Mouse (Mus musculus) brain, embryonic 14.5 days (tissue): Measurements from ENCODE around the gene Enpp4. TPM values are rescaled to one million over a fixed set of nuclear protein-coding genes. Genes with fewer than 3 reads are reported as not detected.

Experiments
- DNase-seq: peaks from one replicate; pipeline ENCODE4 v3.0.0-alpha.2; 2011; ENCODE audit warnings: low read depth
- CTCF ChIP-seq: fragments of 200-500 bp; IDR thresholded peaks from 2 replicates; pipeline ENCODE4 v1.5.1; 2012; ENCODE audit warnings: inconsistent platforms, mild to moderate bottlenecking, moderate library complexity, borderline replicate concordance; ENCODE audit not compliant: insufficient read depth, insufficient read length; ENCODE audit errors: extremely low read depth
- POLR2A ChIP-seq: fragments of 200-500 bp; IDR thresholded peaks from 2 replicates; pipeline ENCODE4 v1.6.1; 2012; ENCODE audit warnings: mild to moderate bottlenecking, inconsistent platforms, borderline replicate concordance; ENCODE audit not compliant: poor library complexity, insufficient read depth, insufficient read length, severe bottlenecking; ENCODE audit errors: extremely low read depth
- polyA plus RNA-seq: library from polyadenylated mRNA; depleted of rRNA; stranded (reverse); fragments of >200 nt; gene quantifications from 2 replicates; pipeline ENCODE4 v1.2.3, GENCODE M21; 2012

Gene Enpp4
- polyA plus RNA-seq, 1 experiment: 3.7 TPM

DNA sequence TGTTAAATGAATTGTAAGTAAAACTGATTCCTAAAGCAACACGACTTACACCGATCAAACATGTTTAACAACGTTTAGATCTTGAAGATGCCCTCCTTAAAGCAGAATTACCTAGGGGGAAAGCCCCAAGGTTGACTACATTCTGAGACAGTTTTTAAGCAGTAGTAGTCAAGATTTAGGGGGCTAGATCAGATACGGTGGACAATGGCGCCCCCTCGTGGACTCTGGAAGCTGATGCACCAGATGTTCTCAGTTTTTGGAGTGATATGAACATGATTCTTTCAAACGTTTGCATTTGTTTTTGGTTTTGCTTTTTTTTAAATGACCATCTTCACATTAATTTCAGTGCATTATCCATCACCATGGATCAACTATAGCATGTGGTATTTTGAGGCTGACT lies 24.8 kb upstream of the Enpp4 start:
- peak; percentile 85 for DNase-seq
- peak; percentile 80; the same call in 1 of the 2 replicates for TF ChIP-seq CTCF
- no peak for TF ChIP-seq POLR2A

DNA sequence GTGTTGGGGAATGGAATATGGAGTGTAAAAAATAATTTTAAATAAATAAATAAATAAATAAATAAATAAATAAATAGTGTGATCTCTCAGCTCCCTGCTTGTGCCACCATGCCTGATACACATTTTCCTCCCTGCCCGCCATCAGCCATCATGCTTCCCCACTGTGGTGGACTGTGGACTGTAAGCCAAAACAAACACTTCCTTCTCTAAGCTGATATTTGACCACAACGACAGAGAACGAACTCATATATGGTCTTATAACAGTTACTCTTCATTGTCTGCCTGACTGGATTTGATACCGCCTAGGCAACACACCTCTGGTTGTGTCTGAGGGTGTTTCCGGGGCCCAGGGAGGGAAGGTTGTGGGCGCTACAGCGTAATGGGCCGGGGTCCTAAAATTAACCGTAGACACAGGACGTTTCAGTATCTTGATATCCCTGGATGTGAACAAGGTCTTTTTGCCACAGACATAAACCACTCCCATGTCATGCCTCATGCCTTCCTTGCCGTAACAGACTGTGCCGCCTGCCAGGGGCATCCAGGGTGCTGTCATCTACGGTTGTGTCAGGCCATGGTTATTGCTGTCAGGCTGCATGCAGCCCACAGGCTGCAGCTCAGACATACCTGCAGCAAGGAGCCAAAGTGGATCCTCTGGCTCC lies 23.6 kb upstream of the Enpp4 start:
- no peak for TF ChIP-seq CTCF
- TF ChIP-seq POLR2A: no peak
- no peak for DNase-seq

DNA sequence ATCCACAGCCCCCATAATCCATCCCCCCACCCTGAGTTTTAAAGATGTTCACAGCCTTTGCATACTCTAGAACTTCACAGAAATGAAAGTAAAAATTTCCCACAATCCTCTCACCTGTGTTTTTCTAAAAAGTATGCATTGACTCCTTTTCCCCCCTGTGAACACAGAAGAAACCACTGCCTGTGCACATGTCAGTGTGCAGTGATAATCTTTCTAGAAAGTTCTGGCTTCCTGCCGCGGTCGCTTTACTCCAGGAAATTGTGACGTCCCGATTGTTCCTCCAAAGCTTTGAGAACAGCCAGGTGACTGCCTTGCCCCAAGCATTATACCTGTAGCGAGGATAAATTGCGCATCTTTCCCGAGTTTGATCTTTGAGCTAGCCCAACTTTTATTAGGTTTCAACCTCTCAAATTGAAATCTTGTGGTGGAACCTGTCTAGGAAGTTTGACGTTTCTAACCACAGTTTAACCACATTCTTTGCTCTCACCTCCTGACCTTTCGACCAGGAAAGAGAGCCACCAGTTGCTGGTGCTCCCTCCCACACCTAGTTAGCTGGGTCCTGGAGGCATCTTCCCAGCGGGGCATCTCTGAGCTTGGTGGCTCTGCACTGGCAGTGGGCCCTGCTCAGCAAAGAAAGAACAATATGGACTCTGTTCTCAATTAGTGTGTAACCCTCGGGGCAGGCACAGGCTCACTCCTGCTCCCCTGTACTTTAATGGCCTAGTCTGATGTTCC lies 15.9 kb upstream of the Enpp4 start:
- TF ChIP-seq CTCF: no peak
- no peak for TF ChIP-seq POLR2A
- no peak for DNase-seq

DNA sequence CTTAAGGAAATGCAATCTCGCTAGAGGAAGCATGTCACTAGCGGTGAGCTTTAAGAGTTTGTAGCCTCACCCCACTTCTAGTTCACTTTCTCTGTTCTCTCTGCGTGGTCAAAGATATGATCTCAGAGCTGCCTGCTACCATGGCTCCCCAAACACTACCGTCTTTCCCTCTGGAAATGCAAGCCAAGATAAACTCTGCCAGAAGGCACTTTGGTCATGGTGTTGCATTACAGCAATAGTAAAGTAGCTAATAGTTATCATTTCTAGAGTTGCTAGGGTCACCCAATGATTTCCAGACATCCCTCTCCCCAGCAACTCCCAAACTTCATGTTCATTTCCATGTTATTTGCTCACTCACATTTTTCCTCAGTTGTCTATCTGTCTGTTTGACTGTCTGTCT lies 12.6 kb upstream of the Enpp4 start:
- TF ChIP-seq POLR2A: no peak
- no peak for DNase-seq

- no peak for DNase-seq
- TF ChIP-seq CTCF (no peak), POLR2A (no peak)
Measured at GRCm38 (mm10) chr17:44117721-44118120, 12.1 kb upstream of the Enpp4 start.

DNA sequence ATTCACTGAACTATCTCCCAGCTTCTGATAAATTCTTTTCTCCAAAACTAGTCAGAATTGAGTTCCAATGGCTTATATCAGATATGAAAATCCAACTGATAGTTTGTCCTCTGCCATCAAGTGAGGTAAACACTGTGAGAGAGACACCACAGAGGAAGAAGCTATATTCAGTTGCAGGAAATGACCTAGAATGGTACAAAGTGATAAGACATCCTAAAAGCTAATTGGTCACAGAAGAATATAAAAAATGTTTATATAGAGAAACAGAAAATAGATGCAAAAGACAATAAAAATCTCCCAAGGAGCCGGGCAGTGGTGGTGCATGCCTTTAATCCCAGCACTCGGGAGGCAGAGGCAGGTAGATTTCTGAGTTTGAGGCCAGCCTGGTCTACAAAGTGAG lies 11.0 kb upstream of the Enpp4 start:
- no peak for TF ChIP-seq POLR2A
- TF ChIP-seq CTCF: no peak
- no peak for DNase-seq

- no peak for DNase-seq
- TF ChIP-seq POLR2A: no peak
Measured at GRCm38 (mm10) chr17:44108331-44108730, 2.7 kb upstream of the Enpp4 start.

DNA sequence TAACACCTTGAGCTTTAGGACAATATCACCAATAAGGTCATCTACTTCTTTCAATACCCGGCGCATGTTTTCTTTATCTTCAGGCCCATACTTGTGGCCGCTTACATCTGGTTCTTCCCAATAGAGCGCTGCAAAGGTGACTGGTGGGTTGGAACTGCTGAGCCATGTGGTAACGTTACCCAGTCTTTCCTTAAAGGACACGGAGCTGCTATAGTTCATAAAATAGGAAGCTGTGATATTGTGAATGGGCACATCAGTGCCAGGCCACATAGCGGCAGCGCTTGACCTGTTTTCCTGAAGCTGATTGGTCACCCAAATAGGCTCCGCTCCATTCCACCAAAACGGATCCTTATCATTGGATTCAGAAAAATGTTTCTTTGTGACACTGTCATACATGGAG lies 3.6 kb downstream of the Enpp4 start:
- no peak for DNase-seq
- TF ChIP-seq CTCF (no peak), POLR2A (no peak)

DNA sequence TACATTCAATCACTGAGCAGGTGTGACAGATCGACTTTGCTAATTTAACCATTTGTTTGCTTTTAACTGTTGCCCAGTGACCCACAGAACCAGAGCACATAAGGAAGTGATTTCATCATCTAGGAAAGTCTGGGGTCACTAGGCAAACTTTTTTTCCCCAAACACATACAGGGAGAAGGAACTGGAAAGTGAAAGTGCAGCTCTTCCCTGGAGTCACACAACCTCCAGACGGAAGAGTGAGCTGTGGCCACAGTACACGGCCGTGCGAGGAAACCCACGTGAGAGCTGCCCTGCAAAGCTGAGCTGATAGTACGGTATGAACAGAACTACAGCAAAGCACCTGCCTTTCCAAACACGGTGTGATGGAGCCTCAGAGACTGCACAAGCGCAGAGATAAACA lies 4.7 kb downstream of the Enpp4 start:
- no peak for DNase-seq
- TF ChIP-seq CTCF (no peak), POLR2A (no peak)

GRCm38 (mm10) chr17:44100486-44100885 lies 5.1 kb downstream of the Enpp4 start:
- TF ChIP-seq POLR2A (no peak), CTCF (no peak)

DNA sequence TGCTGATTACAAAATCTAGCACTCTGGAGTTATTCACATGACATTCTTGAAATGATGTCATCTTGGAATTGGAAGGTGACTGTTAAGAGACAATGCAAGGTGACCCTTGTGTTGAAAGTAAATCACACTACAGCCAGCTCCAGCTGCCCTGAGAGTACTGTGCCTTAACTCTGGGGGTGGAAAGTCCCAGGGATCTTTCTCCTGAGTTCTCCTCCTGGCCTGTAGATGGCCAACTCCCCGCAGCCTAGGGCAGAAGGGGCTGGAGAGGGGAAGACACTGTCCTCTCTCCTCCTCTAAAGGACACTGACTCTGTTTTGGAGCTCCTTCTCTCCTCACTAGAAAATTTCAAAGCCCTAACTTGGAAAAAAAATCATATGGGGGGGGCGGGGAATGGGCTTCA lies 14.1 kb downstream of the Enpp4 start:
- DNase-seq: no peak
- TF ChIP-seq POLR2A (no peak), CTCF (0 out of 2 replicates have a peak, but pooled peaks have one; percentile 1)

More at GRCm38 (mm10) chr17:44100486-44100885, 5.1 kb downstream of the Enpp4 start:
- DNase-seq: no peak

DNA sequence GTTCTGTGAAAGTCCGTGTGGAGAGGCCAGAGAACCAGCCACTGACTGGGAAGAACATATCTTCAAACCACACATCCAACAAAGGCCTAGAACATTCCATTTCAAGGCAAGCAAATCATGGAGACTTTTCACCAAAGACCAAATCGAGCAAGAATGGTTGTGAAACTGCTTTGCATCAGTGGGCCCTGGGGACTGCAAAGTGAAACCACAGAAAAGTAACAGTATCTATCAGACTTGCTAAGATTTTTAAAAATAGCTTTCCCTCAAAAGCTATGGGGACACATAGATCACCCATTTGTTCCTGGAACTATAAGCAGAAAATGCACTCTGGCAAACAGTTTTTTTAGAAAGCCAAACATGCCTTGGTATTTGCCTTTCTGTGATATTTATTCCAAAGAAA lies 14.7 kb downstream of the Enpp4 start:
- TF ChIP-seq POLR2A (no peak), CTCF (no peak)
- DNase-seq: no peak
